Mouse (Mus musculus) limb, embryonic 10.5 days (tissue): Measurements from ENCODE around the gene Gba2. TPM values are rescaled to one million over a fixed set of nuclear protein-coding genes. Genes with fewer than 3 reads are reported as not detected.

Experiments used
- DNase-seq: peaks from one replicate; pipeline ENCODE4 v3.0.0-alpha.2; 2017; ENCODE audit warnings: low spot score
- H3K27ac ChIP-seq: fragments of 300-500 bp; sonication (generic); 2 replicates; pipeline ENCODE4 v1.5.1; 2016; ENCODE audit warnings: mild to moderate bottlenecking
- H3K27me3 ChIP-seq: fragments of 300-500 bp; sonication (generic); 2 replicates; pipeline ENCODE4 v1.6.1; 2016; ENCODE audit warnings: low read depth, mild to moderate bottlenecking; ENCODE audit not compliant: poor library complexity, severe bottlenecking
- H3K36me3 ChIP-seq: fragments of 300-500 bp; sonication (generic); 2 replicates; pipeline ENCODE4 v1.6.1; 2016; ENCODE audit warnings: mild to moderate bottlenecking, moderate library complexity
- H3K4me1 ChIP-seq: fragments of 300-500 bp; sonication (generic); 2 replicates; pipeline ENCODE4 v1.6.1; 2016
- H3K4me3 ChIP-seq: fragments of 300-500 bp; sonication (generic); 2 replicates; pipeline ENCODE4 v1.5.1; 2016; ENCODE audit warnings: mild to moderate bottlenecking, moderate library complexity
- H3K9me3 ChIP-seq: fragments of 300-500 bp; sonication (generic); replicated peaks from 2 replicates; pipeline ENCODE4 v1.6.1; 2016; ENCODE audit warnings: mild to moderate bottlenecking
- WGBS: fragments of 180-500 bp; shearing (Covaris S2); methylation state at CpG from one replicate; pipeline ENCODE4 v1.1.7; 2016; 5-methylcytosine and 5-hydroxymethylcytosine counted together
- polyA plus RNA-seq: library from polyadenylated mRNA; unstranded; fragments of >200 nt; fragmentation: Nextera tagmentation; extraction: Ambion mirVana; gene quantifications from 2 replicates; pipeline ENCODE4 v1.2.1, GENCODE M21; 2016

Gba2 gene
- polyA plus RNA-seq, 1 experiment from 2014 or later = 29.2 TPM

GRCm38 (mm10) chr4:43530581-43530980, 48.1 kb downstream of the Gba2 start:
- no peaks in the 10 kb centered on the region for H3K4me1 ChIP-seq

GRCm38 (mm10) chr4:43530081-43530501, 48.6 kb downstream of the Gba2 start:
- WGBS = 82% methylated on average over 8 of the region's 8 CpGs
- Histone ChIP-seq H3K9me3 (no peaks in the 10 kb centered on the region), H3K4me3 (no peak overlapping the region), H3K27ac (no peak overlapping the region), H3K4me1 (no peaks in the 10 kb centered on the region), H3K27me3 (peaks cover 18% of the 10 kb centered on the region), H3K36me3 (peaks cover 43% of the 10 kb centered on the region)
- no peak for DNase-seq

More at GRCm38 (mm10) chr4:43530581-43530980, 48.1 kb downstream of the Gba2 start:
- Histone ChIP-seq H3K27ac (no peak overlapping the region), H3K9me3 (no peaks in the 10 kb centered on the region), H3K36me3 (peaks cover 48% of the 10 kb centered on the region), H3K27me3 (peaks cover 13% of the 10 kb centered on the region), H3K4me3 (no peak overlapping the region)
- 32% methylated on average over 7 of the region's 7 CpGs for WGBS
- DNase-seq = peak; percentile 73

GRCm38 (mm10) chr4:43528487-43528886, 50.2 kb downstream of the Gba2 start:
- Histone ChIP-seq H3K27me3 (peaks cover 34% of the 10 kb centered on the region), H3K27ac (no peak overlapping the region), H3K4me3 (no peak overlapping the region), H3K36me3 (peaks cover 27% of the 10 kb centered on the region), H3K4me1 (peaks cover 12% of the 10 kb centered on the region), H3K9me3 (no peaks in the 10 kb centered on the region)
- no peak for DNase-seq
- 76% methylated on average over 9 of the region's 9 CpGs for WGBS

- Histone ChIP-seq H3K27me3 (peaks cover 40% of the 10 kb centered on the region), H3K4me1 (peaks cover 18% of the 10 kb centered on the region), H3K4me3 (no peak overlapping the region), H3K36me3 (peaks cover 21% of the 10 kb centered on the region), H3K27ac (no peak overlapping the region), H3K9me3 (no peaks in the 10 kb centered on the region)
- no peak for DNase-seq
- 66% methylated on average over 5 of the region's 5 CpGs for WGBS
These were observed 50.8 kb downstream of the Gba2 start for GRCm38 (mm10) chr4:43527880-43528279.

- Histone ChIP-seq H3K4me1 (peaks cover 75% of the 10 kb centered on the region), H3K9me3 (no peaks in the 10 kb centered on the region), H3K27ac (no peak overlapping the region), H3K36me3 (peaks cover 22% of the 10 kb centered on the region), H3K4me3 (peak overlapping the region; percentile 32), H3K27me3 (peaks cover 70% of the 10 kb centered on the region)
- DNase-seq = peak; percentile 90
- 13% methylated on average over 6 of the region's 6 CpGs for WGBS
These were observed 58.7 kb downstream of the Gba2 start for GRCm38 (mm10) chr4:43519956-43520355.

GRCm38 (mm10) chr4:43519551-43519950, 59.1 kb downstream of the Gba2 start:
- Histone ChIP-seq H3K27ac (no peak overlapping the region), H3K9me3 (no peaks in the 10 kb centered on the region), H3K27me3 (peaks cover 66% of the 10 kb centered on the region), H3K4me1 (peaks cover 74% of the 10 kb centered on the region), H3K36me3 (peaks cover 22% of the 10 kb centered on the region), H3K4me3 (peak overlapping the region; percentile 32)
- no peak for DNase-seq
- WGBS = 13% methylated on average over 10 of the region's 10 CpGs

Other genes starting within 250 kb of the Gba2 start
- gene Rusc2, start 196.9 kb downstream of the Gba2 start, polyA plus RNA-seq = 3.4 and 5.8 TPM in 2 replicates
- 0.18 TPM in 1 of 2 replicates, not detected in the other for gene Fam166b, start 149.7 kb downstream of the Gba2 start, polyA plus RNA-seq
- 7.5 and 9.7 TPM in 2 replicates for gene Tesk1, start 136.9 kb downstream of the Gba2 start, polyA plus RNA-seq
- gene Cd72, start 124.2 kb downstream of the Gba2 start, polyA plus RNA-seq = 2.0 and 2.3 TPM in 2 replicates
- not detected in 2 replicates for gene Sit1, start 95.1 kb downstream of the Gba2 start, polyA plus RNA-seq
- 44.3 and 50.8 TPM in 2 replicates for gene Ccdc107, start 86.0 kb downstream of the Gba2 start, polyA plus RNA-seq
- gene Arhgef39, start 79.2 kb downstream of the Gba2 start, polyA plus RNA-seq = 45.1 and 49.8 TPM in 2 replicates
- gene Car9, start 71.9 kb downstream of the Gba2 start, polyA plus RNA-seq = 1.0 and 1.3 TPM in 2 replicates
- gene Tpm2, start 55.1 kb downstream of the Gba2 start, polyA plus RNA-seq = 45.4 and 60.0 TPM in 2 replicates
- 27.3 and 40.5 TPM in 2 replicates for gene Creb3, start 16.5 kb downstream of the Gba2 start, polyA plus RNA-seq
- 46.8 and 51.1 TPM in 2 replicates for gene Tln1, start 16.2 kb downstream of the Gba2 start, polyA plus RNA-seq
- gene Rgp1, start 158 bp downstream of the Gba2 start, polyA plus RNA-seq = 22.7 and 30.0 TPM in 2 replicates
- 0.44 TPM in 1 of 2 replicates, not detected in the other for gene Msmp, start 5.6 kb upstream of the Gba2 start, polyA plus RNA-seq
- 2.8 and 4.8 TPM in 2 replicates for gene Npr2, start 53.1 kb upstream of the Gba2 start, polyA plus RNA-seq
- 1.0 and 1.2 TPM in 2 replicates for gene Spag8, start 74.7 kb upstream of the Gba2 start, polyA plus RNA-seq
- 61.9 and 66.4 TPM in 2 replicates for gene Hint2, start 77.6 kb upstream of the Gba2 start, polyA plus RNA-seq
- 2.2 and 3.4 TPM in 2 replicates for gene Tmem8b, start 90.1 kb upstream of the Gba2 start, polyA plus RNA-seq
- gene Fam221b, start 90.3 kb upstream of the Gba2 start, polyA plus RNA-seq = 1.6 and 1.7 TPM in 2 replicates
- not detected in 2 replicates for gene Olfr70, start 121.9 kb upstream of the Gba2 start, polyA plus RNA-seq
- not detected in 2 replicates for gene Olfr71, start 131.4 kb upstream of the Gba2 start, polyA plus RNA-seq
- gene Hrct1, start 148.3 kb upstream of the Gba2 start, polyA plus RNA-seq = 0.35 and 0.40 TPM in 2 replicates
- gene Spaar, start 151.2 kb upstream of the Gba2 start, polyA plus RNA-seq = 0.05 and 0.10 TPM in 2 replicates
- not detected in 2 replicates for gene Olfr159, start 192.1 kb upstream of the Gba2 start, polyA plus RNA-seq
- not detected in 2 replicates for gene Olfr156, start 245.0 kb upstream of the Gba2 start, polyA plus RNA-seq